Mouse (Mus musculus) limb, embryonic 15.5 days (tissue): ENCODE results near the gene Zbtb40. TPM values are rescaled to one million over a fixed set of nuclear protein-coding genes. Genes with fewer than 3 reads are reported as not detected.

ENCODE experiments used
- ATAC-seq: fragments of 200-750 bp; cut with Nextera tagmentation; 2 replicates; pipeline ENCODE4 v1.8.0; 2017; ENCODE audit warnings: low read depth, moderate TSS enrichment; ENCODE audit not compliant: insufficient number of reproducible peaks, low FRiP score, low TSS enrichment
- H3K27ac ChIP-seq: fragments of 300-500 bp; sonication (generic); 2 replicates; pipeline ENCODE4 v1.5.1; 2015; ENCODE audit warnings: moderate library complexity, mild to moderate bottlenecking, inconsistent platforms
- H3K27me3 ChIP-seq: fragments of 300-500 bp; sonication (generic); 2 replicates; pipeline ENCODE4 v1.6.1; 2015; ENCODE audit warnings: inconsistent platforms
- H3K36me3 ChIP-seq: fragments of 300-500 bp; sonication (generic); 2 replicates; pipeline ENCODE4 v1.6.1; 2015; ENCODE audit warnings: inconsistent platforms
- H3K4me1 ChIP-seq: fragments of 300-500 bp; sonication (generic); 2 replicates; pipeline ENCODE4 v1.6.1; 2015; ENCODE audit warnings: inconsistent platforms
- H3K4me2 ChIP-seq: fragments of 300-500 bp; sonication (generic); 2 replicates; pipeline ENCODE4 v1.6.1; 2015; ENCODE audit warnings: mild to moderate bottlenecking, inconsistent platforms
- H3K4me3 ChIP-seq: fragments of 300-500 bp; sonication (generic); 2 replicates; pipeline ENCODE4 v1.5.1; 2015; ENCODE audit warnings: mild to moderate bottlenecking, inconsistent platforms
- H3K9ac ChIP-seq: fragments of 300-500 bp; sonication (generic); 2 replicates; pipeline ENCODE4 v1.6.1; 2015; ENCODE audit warnings: inconsistent platforms
- H3K9me3 ChIP-seq: fragments of 300-500 bp; sonication (generic); 2 replicates; pipeline ENCODE4 v1.6.1; 2016; ENCODE audit warnings: inconsistent platforms
- WGBS: fragments of 180-500 bp; shearing (Covaris S2); methylation state at CpG from one replicate; pipeline ENCODE4 v1.1.7; 2015; 5-methylcytosine and 5-hydroxymethylcytosine counted together
- polyA plus RNA-seq: library from polyadenylated mRNA; unstranded; fragments of >200 nt; fragmentation: Nextera tagmentation; extraction: Ambion mirVana; gene quantifications from 2 replicates; pipeline ENCODE4 v1.2.1, GENCODE M21; 2015

Gene Zbtb40
- polyA plus RNA-seq, 1 experiment from 2014 or later = 3.9 TPM

DNA sequence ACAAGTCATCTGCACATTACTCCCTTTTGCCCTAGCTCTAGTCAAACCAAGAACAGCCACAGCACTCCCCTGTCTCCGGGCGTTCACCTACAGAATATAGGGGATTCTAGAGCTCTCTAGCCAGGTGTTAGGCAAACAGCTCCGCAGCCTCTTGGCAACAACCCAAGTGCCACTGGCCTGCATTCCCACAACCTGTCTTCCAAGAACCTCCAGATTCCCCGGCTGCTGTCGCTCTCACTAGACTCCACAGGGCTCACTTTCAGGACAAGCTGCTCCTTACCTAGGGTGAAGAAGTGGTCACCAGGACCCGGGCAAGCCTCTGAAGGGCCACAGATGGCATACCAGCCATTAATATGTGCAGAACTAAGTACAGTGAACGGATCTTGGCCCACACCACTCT lies 17.3 kb downstream of the Zbtb40 start:
- Histone ChIP-seq H3K27me3 (no peaks in the 10 kb centered on the region), H3K9ac (no peak overlapping the region), H3K4me3 (no peak overlapping the region), H3K36me3 (no peaks in the 10 kb centered on the region), H3K4me2 (no peak overlapping the region), H3K4me1 (peaks cover 30% of the 10 kb centered on the region), H3K27ac (no peak overlapping the region), H3K9me3 (no peaks in the 10 kb centered on the region)
- no peak for ATAC-seq
- WGBS = 67% methylated on average over 7 of the region's 7 CpGs

GRCm38 (mm10) chr4:137029348-137029747 lies 19.3 kb downstream of the Zbtb40 start:
- H3K36me3 ChIP-seq = no peaks in the 10 kb centered on the region
- no peak overlapping the region for H3K4me3 ChIP-seq
- no peak for ATAC-seq
- H3K27ac ChIP-seq = no peak overlapping the region
- H3K4me2 ChIP-seq = no peak overlapping the region
- no peaks in the 10 kb centered on the region for H3K27me3 ChIP-seq
- no peak overlapping the region for H3K9ac ChIP-seq
- WGBS = 53% methylated on average over 8 of the region's 8 CpGs
- no peaks in the 10 kb centered on the region for H3K9me3 ChIP-seq
- peaks cover 29% of the 10 kb centered on the region for H3K4me1 ChIP-seq

DNA sequence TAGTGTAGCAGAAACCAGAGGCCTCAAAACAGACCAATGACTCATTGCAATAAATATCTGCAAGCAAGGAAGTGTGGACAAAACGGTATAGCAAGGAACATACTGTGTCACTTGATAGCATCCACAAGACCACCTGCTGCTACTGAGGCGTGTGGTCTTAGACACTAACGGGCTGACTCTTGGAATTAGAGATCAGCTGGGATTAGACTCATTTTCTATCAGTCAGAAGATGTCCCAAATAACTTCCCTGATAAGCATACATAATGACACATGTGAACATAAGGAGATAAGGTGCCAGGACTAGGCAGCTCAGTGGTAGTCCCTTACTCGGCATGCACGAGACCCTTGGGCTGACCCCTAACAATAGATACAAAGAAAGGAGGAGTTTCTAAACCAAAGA lies 21.6 kb downstream of the Zbtb40 start:
- Histone ChIP-seq H3K9ac (no peak overlapping the region), H3K4me2 (no peak overlapping the region)
- WGBS = 68% methylated on average over 5 of the region's 5 CpGs

GRCm38 (mm10) chr4:137025570-137025969 lies 23.0 kb downstream of the Zbtb40 start:
- WGBS = 59% methylated on average over 6 of the region's 6 CpGs
- no peak overlapping the region for H3K27ac ChIP-seq

More for the DNA sequence above, 21.6 kb downstream of the Zbtb40 start:
- Histone ChIP-seq H3K9me3 (no peaks in the 10 kb centered on the region), H3K4me1 (peaks cover 10% of the 10 kb centered on the region; the same call in 1 of the 2 replicates), H3K36me3 (no peaks in the 10 kb centered on the region), H3K4me3 (no peak overlapping the region), H3K27ac (no peak overlapping the region), H3K27me3 (no peaks in the 10 kb centered on the region)
- ATAC-seq = no peak

DNA sequence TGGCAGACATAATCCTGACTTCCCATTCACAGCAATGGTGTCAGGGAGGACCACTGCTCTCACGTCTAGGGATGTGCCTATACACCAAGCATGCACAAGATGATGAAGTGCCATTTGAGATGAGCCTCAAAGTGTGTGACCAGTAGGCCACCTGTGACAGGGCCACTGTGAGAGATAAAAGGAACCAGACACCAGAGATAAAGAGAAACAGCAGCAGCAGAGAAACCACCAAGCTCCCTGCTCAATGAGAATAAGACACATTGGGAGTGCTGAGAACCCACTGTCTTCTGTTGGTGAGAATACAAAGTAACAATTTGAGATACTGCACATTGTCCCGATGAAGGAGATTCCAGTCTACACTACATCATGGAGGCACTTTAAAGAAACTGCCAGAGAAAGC lies 23.5 kb downstream of the Zbtb40 start:
- no peak for ATAC-seq
- Histone ChIP-seq H3K27ac (no peak overlapping the region), H3K27me3 (no peaks in the 10 kb centered on the region), H3K4me2 (no peak overlapping the region), H3K9ac (no peak overlapping the region), H3K36me3 (no peaks in the 10 kb centered on the region), H3K9me3 (no peaks in the 10 kb centered on the region), H3K4me1 (0 out of 2 replicates have a peak, but pooled peaks cover 2% of the 10 kb centered on the region), H3K4me3 (no peak overlapping the region)
- WGBS = 81% methylated on average over 2 of the region's 2 CpGs

More at GRCm38 (mm10) chr4:137025570-137025969, 23.0 kb downstream of the Zbtb40 start:
- Histone ChIP-seq H3K9ac (no peak overlapping the region), H3K4me3 (no peak overlapping the region), H3K27me3 (no peaks in the 10 kb centered on the region), H3K9me3 (no peaks in the 10 kb centered on the region), H3K4me1 (0 out of 2 replicates have a peak, but pooled peaks cover 2% of the 10 kb centered on the region), H3K36me3 (no peaks in the 10 kb centered on the region), H3K4me2 (no peak overlapping the region)
- no peak for ATAC-seq

DNA sequence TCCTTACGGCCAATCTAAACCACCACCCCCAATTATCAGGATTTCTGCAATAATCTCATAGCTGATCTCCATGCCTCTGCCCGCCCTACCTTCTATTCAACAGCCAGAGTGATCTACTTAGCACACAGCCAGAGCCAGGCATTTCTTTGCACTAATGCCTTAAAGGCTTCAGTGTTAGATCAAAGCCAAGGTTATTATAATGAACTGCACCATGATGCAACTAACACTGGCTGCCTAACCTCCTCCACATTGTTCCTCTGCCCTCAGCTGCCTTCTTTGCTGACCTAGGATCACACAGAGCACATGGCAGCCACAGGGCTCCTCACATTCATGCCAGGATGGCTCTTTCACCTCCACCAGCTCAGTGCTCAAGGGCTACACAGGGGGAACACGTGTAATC lies 28.5 kb downstream of the Zbtb40 start:
- 0 out of 2 replicates have a peak, but pooled peaks cover 2% of the 10 kb centered on the region for H3K4me1 ChIP-seq
- H3K27me3 ChIP-seq = no peaks in the 10 kb centered on the region
- no peaks in the 10 kb centered on the region for H3K9me3 ChIP-seq
- ATAC-seq = no peak
- peaks cover 16% of the 10 kb centered on the region for H3K36me3 ChIP-seq
- 58% methylated on average over 3 of the region's 3 CpGs for WGBS
- H3K4me2 ChIP-seq = no peak overlapping the region
- no peak overlapping the region for H3K27ac ChIP-seq
- H3K4me3 ChIP-seq = no peak overlapping the region
- H3K9ac ChIP-seq = no peak overlapping the region

DNA sequence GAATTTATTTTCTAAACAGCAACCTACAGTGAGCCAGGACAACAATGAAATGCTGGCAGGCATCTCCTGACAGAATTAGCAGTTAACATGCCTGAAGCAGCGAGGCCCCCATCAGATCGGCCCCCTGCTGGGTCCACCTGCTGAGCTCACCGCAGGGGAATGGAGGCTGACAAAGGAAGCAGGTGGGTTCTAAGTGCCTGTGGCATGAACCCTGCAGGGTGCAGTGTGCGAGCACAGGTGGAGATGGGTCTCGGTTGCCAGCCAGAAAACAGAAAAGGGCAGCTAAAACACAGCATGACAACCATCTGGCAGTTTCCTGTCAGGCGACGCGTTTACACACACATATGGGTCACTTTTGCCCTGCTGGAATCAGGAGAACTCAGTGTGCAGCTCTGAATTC lies 32.7 kb downstream of the Zbtb40 start:
- Histone ChIP-seq H3K4me3 (no peak overlapping the region), H3K4me2 (no peak overlapping the region), H3K9me3 (no peaks in the 10 kb centered on the region), H3K27me3 (no peaks in the 10 kb centered on the region), H3K27ac (no peak overlapping the region), H3K4me1 (no peaks in the 10 kb centered on the region), H3K9ac (no peak overlapping the region), H3K36me3 (peaks cover 16% of the 10 kb centered on the region)
- 44% methylated on average over 8 of the region's 8 CpGs for WGBS
- no peak for ATAC-seq

GRCm38 (mm10) chr4:137015476-137015856 lies 33.1 kb downstream of the Zbtb40 start:
- no peak overlapping the region for H3K4me3 ChIP-seq
- H3K4me2 ChIP-seq = no peak overlapping the region
- 75% methylated on average over 6 of the region's 6 CpGs for WGBS
- H3K9ac ChIP-seq = no peak overlapping the region
- peaks cover 16% of the 10 kb centered on the region for H3K36me3 ChIP-seq
- H3K27ac ChIP-seq = no peak overlapping the region
- no peak for ATAC-seq
- H3K27me3 ChIP-seq = no peaks in the 10 kb centered on the region
- H3K9me3 ChIP-seq = no peaks in the 10 kb centered on the region
- no peaks in the 10 kb centered on the region for H3K4me1 ChIP-seq

DNA sequence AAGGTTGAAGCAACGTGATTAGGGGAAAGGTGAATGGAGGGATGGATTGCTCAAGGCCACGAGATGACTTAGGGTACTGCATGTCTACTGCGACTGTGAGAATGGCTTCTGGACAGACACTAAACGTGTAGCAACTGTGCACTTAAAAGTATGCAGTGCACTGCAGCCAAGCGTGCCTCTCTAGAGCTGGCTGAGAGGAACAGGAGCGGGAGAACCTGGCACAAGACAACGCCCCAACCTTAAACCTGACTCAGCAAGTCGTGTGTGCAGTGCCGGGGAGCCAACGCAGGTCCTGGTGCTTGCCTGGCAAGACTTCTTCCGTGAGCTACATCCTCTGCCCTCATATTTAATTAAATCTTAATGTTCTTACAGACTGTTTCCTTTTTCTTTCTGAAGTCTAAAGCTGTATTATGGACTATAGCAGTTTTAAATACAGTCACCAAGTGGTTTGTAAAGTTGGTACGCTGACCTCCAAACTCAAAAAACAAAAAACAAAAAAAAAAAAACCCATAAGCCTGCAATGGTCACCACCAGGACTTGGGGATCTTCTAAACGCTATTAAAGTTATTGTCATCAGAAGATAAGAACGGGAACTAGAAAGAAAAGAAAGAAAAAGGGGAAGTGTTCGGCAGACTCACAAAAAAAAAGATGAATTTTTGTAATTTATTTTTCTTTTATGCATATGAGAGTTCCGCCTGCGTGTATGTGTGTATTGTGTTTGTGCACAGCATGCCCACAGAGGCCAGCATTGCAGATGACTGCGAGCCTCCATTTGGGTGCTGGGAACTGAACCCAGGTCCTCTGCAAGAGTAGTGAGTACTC lies 33.7 kb downstream of the Zbtb40 start:
- H3K4me1 ChIP-seq = no peaks in the 10 kb centered on the region
- H3K4me3 ChIP-seq = no peak overlapping the region
- 82% methylated on average over 18 of the region's 18 CpGs for WGBS
- H3K27ac ChIP-seq = no peak overlapping the region
- no peaks in the 10 kb centered on the region for H3K9me3 ChIP-seq
- H3K9ac ChIP-seq = no peak overlapping the region
- H3K4me2 ChIP-seq = no peak overlapping the region
- H3K27me3 ChIP-seq = no peaks in the 10 kb centered on the region
- no peak for ATAC-seq
- H3K36me3 ChIP-seq = peaks cover 16% of the 10 kb centered on the region

- no peak overlapping the region for H3K4me2 ChIP-seq
- 89% methylated on average over 8 of the region's 8 CpGs for WGBS
Observed at GRCm38 (mm10) chr4:137014124-137014523, 34.5 kb downstream of the Zbtb40 start.

DNA sequence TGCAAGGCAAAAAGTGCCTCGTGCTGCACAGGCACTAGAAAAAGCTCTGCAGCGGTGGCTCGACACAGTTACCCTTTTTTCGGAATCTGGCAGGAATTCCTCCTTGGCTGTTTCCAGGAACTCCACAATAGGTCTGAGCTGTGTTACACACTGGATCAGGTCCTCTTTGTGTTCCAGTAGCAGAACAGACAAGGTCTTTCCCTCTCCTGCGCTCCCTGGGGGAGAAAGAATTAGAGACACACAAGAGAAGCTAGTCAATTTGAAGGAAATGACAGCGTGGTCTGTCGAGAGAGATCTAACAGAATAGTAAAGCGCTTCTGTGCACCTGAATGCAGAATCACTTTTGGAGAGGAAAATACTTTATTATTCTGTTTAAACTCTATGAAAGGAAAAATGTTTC lies 41.6 kb downstream of the Zbtb40 start:
- H3K4me3 ChIP-seq = no peak overlapping the region
- no peaks in the 10 kb centered on the region for H3K4me1 ChIP-seq
- no peak overlapping the region for H3K4me2 ChIP-seq
- 82% methylated on average over 8 of the region's 8 CpGs for WGBS
- no peaks in the 10 kb centered on the region for H3K27me3 ChIP-seq
- no peaks in the 10 kb centered on the region for H3K9me3 ChIP-seq
- no peak overlapping the region for H3K27ac ChIP-seq
- no peak for ATAC-seq
- H3K9ac ChIP-seq = no peak overlapping the region
- peaks cover 9% of the 10 kb centered on the region; the same call in 1 of the 2 replicates for H3K36me3 ChIP-seq

More at GRCm38 (mm10) chr4:137014124-137014523, 34.5 kb downstream of the Zbtb40 start:
- no peaks in the 10 kb centered on the region for H3K9me3 ChIP-seq
- H3K9ac ChIP-seq = no peak overlapping the region
- H3K4me3 ChIP-seq = no peak overlapping the region
- H3K27me3 ChIP-seq = no peaks in the 10 kb centered on the region
- no peak for ATAC-seq
- H3K4me1 ChIP-seq = no peaks in the 10 kb centered on the region
- H3K27ac ChIP-seq = no peak overlapping the region
- H3K36me3 ChIP-seq = peaks cover 16% of the 10 kb centered on the region

GRCm38 (mm10) chr4:137001825-137002224 lies 46.8 kb downstream of the Zbtb40 start:
- no peak overlapping the region for H3K27ac ChIP-seq
- WGBS = 82% methylated on average over 3 of the region's 3 CpGs
- no peak overlapping the region for H3K9ac ChIP-seq
- ATAC-seq = no peak
- H3K4me1 ChIP-seq = no peaks in the 10 kb centered on the region
- H3K4me2 ChIP-seq = no peak overlapping the region
- H3K36me3 ChIP-seq = peaks cover 42% of the 10 kb centered on the region
- H3K27me3 ChIP-seq = no peaks in the 10 kb centered on the region
- no peak overlapping the region for H3K4me3 ChIP-seq
- H3K9me3 ChIP-seq = no peaks in the 10 kb centered on the region
